Mouse (Mus musculus) kidney, postnatal 0 days (tissue): ENCODE measurements at regions not wholly inside any gene's neighbourhood (a gene's known extent, or its start where the extent isn't known, plus 50 kb on each side); places are given as distances from the start of the nearest gene placed in this dataset.

Experiments used
- ATAC-seq: fragments of 200-750 bp; cut with Nextera tagmentation; replicated peaks from 2 replicates; pipeline ENCODE4 v1.8.0; 2017; ENCODE audit warnings: low read depth, moderate number of reproducible peaks, moderate TSS enrichment, moderate library complexity; ENCODE audit not compliant: low FRiP score
- DNase-seq: peaks from one replicate; pipeline ENCODE4 v3.0.0-alpha.2; 2016; ENCODE audit warnings: low spot score
- H3K27ac ChIP-seq: fragments of 300-500 bp; sonication (generic); 2 replicates; pipeline ENCODE4 v1.5.1; 2014; ENCODE audit warnings: mild to moderate bottlenecking
- H3K27me3 ChIP-seq: fragments of 300-500 bp; sonication (generic); 2 replicates; pipeline ENCODE4 v1.6.1; 2014; ENCODE audit warnings: low read length, mixed read lengths; ENCODE audit not compliant: insufficient read depth
- H3K36me3 ChIP-seq: fragments of 300-500 bp; sonication (generic); 2 replicates; pipeline ENCODE4 v1.6.1; 2014; ENCODE audit warnings: low read length, mixed read lengths; ENCODE audit not compliant: insufficient read depth
- H3K4me1 ChIP-seq: fragments of 300-500 bp; sonication (generic); replicated peaks from 2 replicates; pipeline ENCODE4 v1.6.1; 2014; ENCODE audit warnings: antibody characterized with exemption, low read length, mixed read lengths; ENCODE audit not compliant: insufficient read depth
- H3K4me2 ChIP-seq: fragments of 300-500 bp; sonication (generic); 2 replicates; pipeline ENCODE4 v1.6.1; 2014; ENCODE audit warnings: mild to moderate bottlenecking, low read length, moderate library complexity, mixed read lengths
- H3K4me3 ChIP-seq: fragments of 300-500 bp; sonication (generic); replicated peaks from 2 replicates; pipeline ENCODE4 v1.5.1; 2014; ENCODE audit warnings: low read depth, low read length
- H3K9ac ChIP-seq: fragments of 300-500 bp; sonication (generic); 2 replicates; pipeline ENCODE4 v1.6.1; 2014; ENCODE audit warnings: low read depth, low read length
- H3K9me3 ChIP-seq: fragments of 300-500 bp; sonication (generic); replicated peaks from 2 replicates; pipeline ENCODE4 v1.6.1; 2016; ENCODE audit warnings: low read length, inconsistent platforms, mixed read lengths
- CTCF ChIP-seq: IDR thresholded peaks from 2 replicates; pipeline ENCODE4 v1.5.1; 2016; ENCODE audit warnings: antibody characterized with exemption, low read depth, mild to moderate bottlenecking, moderate library complexity
- WGBS: fragments of 180-500 bp; shearing (Covaris S2); extraction: QIAGEN DNeasy Blood & Tissue Kit; methylation state at CpG from one replicate; pipeline ENCODE4 v1.1.7; 2014; 5-methylcytosine and 5-hydroxymethylcytosine counted together

GRCm38 (mm10) chr11:90775752-90776151 is 87.6 kb upstream of the Tom1l1 start:
- H3K36me3 ChIP-seq = no peaks in the 10 kb centered on the region
- H3K4me3 ChIP-seq = no peak overlapping the region
- no peak for TF ChIP-seq CTCF
- no peaks in the 10 kb centered on the region for H3K27me3 ChIP-seq
- no peak for DNase-seq
- ATAC-seq = no peak
- no peak overlapping the region for H3K9ac ChIP-seq
- no peaks in the 10 kb centered on the region for H3K9me3 ChIP-seq
- WGBS = 61% methylated on average over 1 of the region's 1 CpGs
- H3K4me2 ChIP-seq = no peak overlapping the region
- no peaks in the 10 kb centered on the region for H3K4me1 ChIP-seq
- H3K27ac ChIP-seq = no peak overlapping the region

GRCm38 (mm10) chr11:90755981-90756380 is 67.8 kb upstream of the Tom1l1 start:
- Histone ChIP-seq H3K9me3 (no peaks in the 10 kb centered on the region), H3K4me3 (no peak overlapping the region), H3K9ac (no peak overlapping the region), H3K4me1 (no peaks in the 10 kb centered on the region), H3K4me2 (no peak overlapping the region), H3K27me3 (no peaks in the 10 kb centered on the region), H3K36me3 (no peaks in the 10 kb centered on the region), H3K27ac (no peak overlapping the region)
- ATAC-seq (no peak), DNase-seq (no peak)
- TF ChIP-seq CTCF = no peak
- WGBS = 85% methylated on average over 2 of the region's 2 CpGs

- H3K9me3 ChIP-seq = no peaks in the 10 kb centered on the region
- H3K9ac ChIP-seq = no peak overlapping the region
- no peak overlapping the region for H3K4me3 ChIP-seq
- no peak for TF ChIP-seq CTCF
- H3K4me1 ChIP-seq = no peaks in the 10 kb centered on the region
- H3K4me2 ChIP-seq = no peak overlapping the region
- no peak overlapping the region for H3K27ac ChIP-seq
- ATAC-seq = no peak
- H3K27me3 ChIP-seq = no peaks in the 10 kb centered on the region
- 66% methylated on average over 3 of the region's 3 CpGs for WGBS
- peak; percentile 20 for DNase-seq
- no peaks in the 10 kb centered on the region for H3K36me3 ChIP-seq
Measured at GRCm38 (mm10) chr11:90748448-90748847, 60.3 kb upstream of the Tom1l1 start.

- Histone ChIP-seq H3K4me3 (no peak overlapping the region), H3K9me3 (no peaks in the 10 kb centered on the region), H3K4me1 (no peaks in the 10 kb centered on the region), H3K4me2 (no peak overlapping the region), H3K9ac (no peak overlapping the region), H3K27me3 (no peaks in the 10 kb centered on the region), H3K36me3 (no peaks in the 10 kb centered on the region), H3K27ac (no peak overlapping the region)
- TF ChIP-seq CTCF = no peak
- DNase-seq (no peak), ATAC-seq (no peak)
- 60% methylated on average over 10 of the region's 10 CpGs for WGBS
Measured at GRCm38 (mm10) chr11:90741952-90742617, 53.9 kb upstream of the Tom1l1 start.

GRCm38 (mm10) chr11:90739501-90739900 is 51.3 kb upstream of the Tom1l1 start:
- no peak for ATAC-seq
- DNase-seq = no peak
- H3K27me3 ChIP-seq = no peaks in the 10 kb centered on the region
- H3K27ac ChIP-seq = no peak overlapping the region
- no peak overlapping the region for H3K4me3 ChIP-seq
- H3K36me3 ChIP-seq = no peaks in the 10 kb centered on the region
- H3K9ac ChIP-seq = no peak overlapping the region
- H3K4me1 ChIP-seq = no peaks in the 10 kb centered on the region
- no peaks in the 10 kb centered on the region for H3K9me3 ChIP-seq
- H3K4me2 ChIP-seq = no peak overlapping the region
- no peak for TF ChIP-seq CTCF
- 81% methylated on average over 3 of the region's 3 CpGs for WGBS

GRCm38 (mm10) chr11:90738741-90739140 is 50.6 kb upstream of the Tom1l1 start:
- TF ChIP-seq CTCF = no peak
- Histone ChIP-seq H3K4me3 (no peak overlapping the region), H3K4me2 (no peak overlapping the region), H3K27me3 (no peaks in the 10 kb centered on the region), H3K4me1 (no peaks in the 10 kb centered on the region), H3K9ac (no peak overlapping the region), H3K36me3 (no peaks in the 10 kb centered on the region), H3K9me3 (no peaks in the 10 kb centered on the region), H3K27ac (no peak overlapping the region)
- DNase-seq = no peak
- WGBS = 74% methylated on average over 2 of the region's 2 CpGs
- no peak for ATAC-seq
